Mouse (Mus musculus): ENCODE results near the gene Tac4. TPM values are rescaled to one million over a fixed set of nuclear protein-coding genes. Genes with fewer than 3 reads are reported as not detected.

Gene Tac4
- polyA plus RNA-seq, 1 experiment from 2014 or later: 0.20 TPM

DNA sequence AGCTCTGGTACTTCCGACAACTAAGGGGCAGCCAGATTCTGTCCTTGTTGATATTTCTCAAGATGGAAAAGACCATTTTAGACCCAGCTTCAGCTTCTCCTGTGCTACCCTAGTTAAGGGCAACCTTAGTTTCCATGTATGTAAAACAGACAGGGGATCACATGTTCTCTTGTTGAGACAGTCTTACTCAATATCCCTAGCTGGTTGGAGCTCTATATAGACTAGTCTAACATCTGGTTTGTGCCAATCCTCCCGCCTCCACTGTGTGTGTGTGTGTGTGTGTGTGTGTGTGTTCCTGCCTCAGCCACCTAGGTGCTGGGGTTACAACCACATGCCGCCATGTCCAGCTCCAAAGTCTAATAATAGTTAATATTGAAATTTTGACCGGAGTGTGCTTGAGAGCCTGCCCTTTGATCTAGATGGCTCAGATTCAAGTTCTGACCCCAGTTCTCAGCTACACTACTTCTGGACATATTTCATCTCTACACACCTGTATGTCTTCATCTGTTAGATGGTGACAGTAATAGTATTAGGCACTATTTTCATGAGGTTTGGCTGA is 3.2 kb downstream of the Tac4 start:
- no peaks in the 10 kb centered on the region for H3K27me3 ChIP-seq (replicated peaks)
- H3K4me3 ChIP-seq (replicated peaks): no peak overlapping the region
- no peak overlapping the region for H3K27ac ChIP-seq (replicated peaks)
- ATAC-seq (ENCODE audit: low FRiP score): no peak
- no peak overlapping the region for H3K4me2 ChIP-seq
- H3K36me3 ChIP-seq: peaks cover 1% of the 10 kb centered on the region; the same call in 1 of the 2 replicates
- WGBS: 77% methylated on average over 4 of the region's 4 CpGs
- no peak overlapping the region for H3K9ac ChIP-seq (replicated peaks)
- no peaks in the 10 kb centered on the region for H3K9me3 ChIP-seq (replicated peaks)
- H3K4me1 ChIP-seq: peaks cover 19% of the 10 kb centered on the region; the same call in 1 of the 2 replicates

DNA sequence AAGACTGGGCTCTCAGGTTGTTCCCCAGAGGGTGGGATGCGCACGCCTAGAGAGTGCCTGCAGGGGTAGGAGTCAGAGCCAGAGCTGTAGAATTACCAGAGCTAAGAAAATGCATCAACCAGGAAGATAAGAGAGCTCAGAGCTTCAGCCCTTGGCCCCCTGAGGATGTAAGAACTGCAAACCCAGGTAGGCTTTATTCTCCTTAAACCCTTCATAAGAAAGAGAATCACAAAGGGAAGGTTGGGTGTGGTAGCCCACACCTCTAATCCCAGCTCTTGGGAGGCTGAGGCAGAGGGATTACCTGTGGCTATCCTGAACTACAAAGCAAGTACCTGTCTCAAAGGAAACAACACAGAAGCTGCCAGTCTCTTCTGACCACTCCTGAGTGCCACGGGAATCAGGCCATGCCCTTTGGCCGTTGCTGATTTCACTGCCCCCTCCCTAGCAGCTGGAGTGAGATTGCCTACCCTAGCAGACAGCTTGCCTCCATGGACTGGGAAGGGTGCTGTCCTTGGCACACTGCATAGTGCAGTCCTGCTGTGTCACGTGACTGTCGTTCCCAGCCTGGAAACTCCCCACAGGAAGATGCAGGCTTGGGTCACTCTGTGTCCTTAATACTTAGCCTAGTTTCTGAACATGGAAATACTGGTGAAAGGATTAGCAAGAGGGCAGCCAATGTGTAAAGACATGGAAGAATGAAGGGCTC is 5.4 kb downstream of the Tac4 start:
- H3K9ac ChIP-seq (replicated peaks): no peak overlapping the region
- no peak overlapping the region for H3K4me3 ChIP-seq (replicated peaks)
- WGBS: 59% methylated on average over 6 of the region's 6 CpGs
- H3K36me3 ChIP-seq: peaks cover 19% of the 10 kb centered on the region
- no peak overlapping the region for H3K4me2 ChIP-seq
- H3K9me3 ChIP-seq (replicated peaks): no peaks in the 10 kb centered on the region
- H3K27ac ChIP-seq (replicated peaks): no peak overlapping the region
- H3K4me1 ChIP-seq: peaks cover 19% of the 10 kb centered on the region; the same call in 1 of the 2 replicates
- ATAC-seq (ENCODE audit: low FRiP score): no peak
- no peaks in the 10 kb centered on the region for H3K27me3 ChIP-seq (replicated peaks)

DNA sequence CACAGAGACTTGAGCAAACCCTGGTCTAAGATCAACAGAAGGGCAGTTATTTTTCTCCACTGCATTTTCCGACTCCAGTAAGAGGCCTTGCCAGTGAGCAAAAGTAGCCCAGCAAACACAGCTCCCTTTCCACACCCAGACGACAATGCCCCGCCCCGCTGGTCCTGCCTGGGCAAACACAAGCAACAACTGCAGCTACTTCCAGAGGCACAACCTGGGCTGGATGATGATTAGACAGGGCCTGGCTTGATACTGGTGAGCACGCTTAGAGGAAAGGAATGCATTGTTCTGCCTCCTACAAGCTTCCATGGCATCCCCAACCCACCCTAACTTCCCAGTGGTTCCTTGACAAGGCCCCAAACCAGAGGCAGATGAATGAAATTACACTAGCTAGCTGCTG is 12.3 kb downstream of the Tac4 start:
- Histone ChIP-seq H3K4me2 (no peak overlapping the region), H3K4me1 (0 out of 2 replicates have a peak, but pooled peaks cover 3% of the 10 kb centered on the region), H3K27me3 (replicated peaks) (no peaks in the 10 kb centered on the region), H3K36me3 (peaks cover 79% of the 10 kb centered on the region), H3K9me3 (replicated peaks) (no peaks in the 10 kb centered on the region), H3K27ac (replicated peaks) (no peak overlapping the region), H3K9ac (replicated peaks) (no peak overlapping the region), H3K4me3 (replicated peaks) (no peak overlapping the region)
- 88% methylated on average over 5 of the region's 5 CpGs for WGBS
- ATAC-seq (ENCODE audit: low FRiP score): no peak

DNA sequence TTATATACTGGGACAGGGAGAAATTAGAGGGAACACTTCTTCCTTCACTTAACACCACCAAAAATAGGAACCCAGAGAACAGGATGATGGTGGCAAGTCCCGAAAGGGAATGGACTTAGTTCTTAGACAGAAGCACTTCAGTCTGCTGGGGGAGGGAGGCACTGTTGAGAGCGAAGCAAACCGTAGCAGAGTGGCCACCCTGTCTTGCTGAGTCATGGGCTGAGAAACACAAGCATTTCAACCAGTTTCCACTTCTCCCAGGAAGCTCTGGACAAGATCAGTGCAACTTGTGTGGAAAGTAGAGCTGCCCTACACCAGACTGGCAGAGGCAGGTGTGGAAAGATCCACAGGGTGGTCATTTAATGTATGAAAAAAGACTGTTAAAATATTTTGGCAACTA is 13.3 kb downstream of the Tac4 start:
- Histone ChIP-seq H3K27me3 (replicated peaks) (no peaks in the 10 kb centered on the region), H3K9me3 (replicated peaks) (no peaks in the 10 kb centered on the region), H3K27ac (replicated peaks) (no peak overlapping the region), H3K9ac (replicated peaks) (no peak overlapping the region), H3K4me3 (replicated peaks) (no peak overlapping the region), H3K4me2 (no peak overlapping the region), H3K36me3 (peaks cover 86% of the 10 kb centered on the region), H3K4me1 (0 out of 2 replicates have a peak, but pooled peaks cover 3% of the 10 kb centered on the region)
- no peak for ATAC-seq (ENCODE audit: low FRiP score)
- 93% methylated on average over 3 of the region's 3 CpGs for WGBS

DNA sequence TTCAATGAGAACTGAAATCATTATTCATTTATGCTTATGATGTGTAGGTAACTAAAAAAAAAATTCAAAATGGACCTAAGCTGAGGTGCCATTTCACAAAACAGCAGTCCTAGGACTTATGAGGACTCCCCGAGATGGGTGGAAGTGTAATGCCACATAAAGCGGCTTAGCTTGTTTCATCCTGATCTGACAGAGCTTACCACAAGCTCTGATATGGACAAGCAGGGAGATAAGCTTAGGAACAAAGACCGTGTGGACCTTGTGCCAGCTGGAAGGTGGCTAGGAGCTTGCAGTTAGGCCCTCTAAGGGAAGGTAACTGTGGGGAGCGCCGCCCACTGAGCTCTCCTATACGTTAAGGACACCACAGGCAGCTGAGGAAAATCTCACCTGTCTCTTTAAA is 14.7 kb downstream of the Tac4 start:
- no peak overlapping the region for H3K4me3 ChIP-seq (replicated peaks)
- no peaks in the 10 kb centered on the region for H3K9me3 ChIP-seq (replicated peaks)
- WGBS: 96% methylated on average over 6 of the region's 6 CpGs
- H3K27ac ChIP-seq (replicated peaks): no peak overlapping the region
- peaks cover 89% of the 10 kb centered on the region for H3K36me3 ChIP-seq
- no peak for ATAC-seq (ENCODE audit: low FRiP score)
- no peaks in the 10 kb centered on the region for H3K27me3 ChIP-seq (replicated peaks)
- no peak overlapping the region for H3K4me2 ChIP-seq
- no peak overlapping the region for H3K9ac ChIP-seq (replicated peaks)
- H3K4me1 ChIP-seq: 0 out of 2 replicates have a peak, but pooled peaks cover 3% of the 10 kb centered on the region

DNA sequence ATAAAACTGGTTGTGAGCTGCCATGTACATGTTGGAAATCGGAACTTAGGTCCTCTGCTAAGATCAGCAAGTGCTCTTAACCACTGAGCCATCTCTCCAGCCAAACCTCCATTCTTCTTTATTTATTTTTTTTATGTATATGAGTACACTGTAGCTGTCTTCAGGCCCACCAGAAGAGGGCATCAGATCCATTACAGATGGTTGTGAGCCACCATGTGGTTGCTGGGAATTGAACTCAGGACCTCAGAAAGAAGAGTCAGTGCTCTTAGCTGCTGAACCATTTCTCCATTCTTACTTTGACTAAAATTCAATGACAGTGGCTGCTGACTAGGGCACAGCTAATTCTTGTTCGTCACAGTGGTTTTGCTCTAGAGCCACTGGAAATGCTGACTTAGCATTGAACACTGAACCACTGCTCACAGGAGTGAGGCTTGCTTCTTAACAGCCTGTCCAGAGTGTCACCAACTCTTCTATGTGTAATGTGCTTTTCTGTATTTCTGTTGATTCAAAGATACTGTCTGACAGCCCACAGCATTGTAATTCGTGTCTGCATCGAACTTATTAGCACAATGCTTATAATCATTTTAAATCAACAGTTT is 17.8 kb downstream of the Tac4 start:
- Histone ChIP-seq H3K4me3 (replicated peaks) (no peak overlapping the region), H3K4me2 (no peak overlapping the region), H3K9me3 (replicated peaks) (no peaks in the 10 kb centered on the region), H3K9ac (replicated peaks) (no peak overlapping the region), H3K36me3 (peaks cover 95% of the 10 kb centered on the region), H3K4me1 (no peaks in the 10 kb centered on the region), H3K27ac (replicated peaks) (no peak overlapping the region), H3K27me3 (replicated peaks) (no peaks in the 10 kb centered on the region)
- ATAC-seq (ENCODE audit: low FRiP score): no peak
- WGBS: 93% methylated on average over 4 of the region's 4 CpGs

DNA sequence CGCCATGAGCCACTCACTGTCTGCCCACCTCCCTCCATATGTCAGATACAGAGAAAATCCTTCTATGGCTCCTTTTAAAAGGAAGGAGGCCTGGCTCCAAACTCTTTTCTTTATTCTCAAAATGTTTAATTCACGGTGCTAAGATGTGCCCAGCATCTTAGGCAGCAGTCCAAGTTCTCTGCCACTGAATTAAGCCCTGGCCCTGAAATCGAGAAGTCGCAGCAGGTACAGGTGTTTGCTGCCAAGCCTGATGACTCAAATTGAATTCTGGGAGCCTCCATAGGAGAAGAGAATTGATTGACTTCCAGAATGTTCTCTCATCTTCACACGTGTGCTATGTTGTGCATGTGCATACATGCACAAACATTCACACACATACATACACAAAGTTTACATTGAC is 21.0 kb downstream of the Tac4 start:
- H3K36me3 ChIP-seq: peaks cover 90% of the 10 kb centered on the region
- no peaks in the 10 kb centered on the region for H3K27me3 ChIP-seq (replicated peaks)
- H3K9ac ChIP-seq (replicated peaks): no peak overlapping the region
- no peak overlapping the region for H3K4me3 ChIP-seq (replicated peaks)
- ATAC-seq (ENCODE audit: low FRiP score): no peak
- H3K4me1 ChIP-seq: no peaks in the 10 kb centered on the region
- H3K27ac ChIP-seq (replicated peaks): no peak overlapping the region
- H3K4me2 ChIP-seq: no peak overlapping the region
- H3K9me3 ChIP-seq (replicated peaks): no peaks in the 10 kb centered on the region
- 94% methylated on average over 5 of the region's 5 CpGs for WGBS

DNA sequence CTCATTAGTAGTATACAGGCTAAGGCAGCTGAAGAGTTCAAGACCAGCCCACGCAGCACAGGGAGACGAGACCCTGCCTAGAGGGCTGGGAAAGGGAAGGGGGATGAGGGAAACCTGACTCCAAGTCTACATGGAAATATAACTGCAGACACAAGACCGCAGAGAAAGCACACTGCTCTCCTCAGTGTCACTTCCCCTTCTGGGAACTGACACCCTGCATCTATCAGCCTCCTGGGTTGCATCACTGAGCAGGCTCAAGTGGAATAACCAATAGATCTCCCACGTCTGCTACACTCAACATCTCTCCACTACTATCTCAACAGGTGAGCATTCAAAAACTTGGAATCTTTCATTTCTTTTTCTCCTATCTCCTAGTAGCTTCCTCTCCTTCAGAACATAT is 30.7 kb downstream of the Tac4 start:
- Histone ChIP-seq H3K4me1 (no peaks in the 10 kb centered on the region), H3K27me3 (replicated peaks) (no peaks in the 10 kb centered on the region), H3K4me2 (no peak overlapping the region), H3K9ac (replicated peaks) (no peak overlapping the region), H3K9me3 (replicated peaks) (no peaks in the 10 kb centered on the region), H3K36me3 (peaks cover 67% of the 10 kb centered on the region), H3K27ac (replicated peaks) (no peak overlapping the region), H3K4me3 (replicated peaks) (no peak overlapping the region)
- 89% methylated on average over 4 of the region's 4 CpGs for WGBS
- no peak for ATAC-seq (ENCODE audit: low FRiP score)

DNA sequence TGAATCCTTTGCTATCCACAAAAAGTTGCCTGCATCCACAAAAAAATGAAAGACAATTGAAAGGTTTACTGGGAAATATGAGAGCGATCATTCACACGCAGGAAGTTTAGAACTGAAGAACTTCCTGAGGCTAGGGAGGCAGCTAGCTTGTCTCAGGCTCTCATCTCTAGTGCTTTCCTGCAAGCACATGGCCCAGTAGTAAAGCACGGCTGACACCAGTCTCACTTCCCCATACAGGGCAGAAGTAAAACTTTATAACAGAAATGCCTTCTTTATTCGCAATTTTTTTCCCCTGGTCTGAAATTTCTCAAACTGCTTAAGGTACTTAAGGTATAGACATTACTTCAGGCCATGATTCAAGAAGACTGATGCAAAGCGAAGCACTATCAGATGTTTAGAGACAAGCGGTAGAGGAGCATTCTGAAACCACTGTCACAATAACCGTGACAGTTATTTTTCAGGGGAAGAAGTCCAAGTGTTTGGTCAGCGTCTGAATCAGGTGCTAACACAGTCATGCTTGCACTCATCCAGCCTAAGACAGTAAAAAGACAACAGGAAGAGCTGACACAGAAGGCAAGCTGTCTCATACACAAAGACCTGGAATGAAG is 31.8 kb downstream of the Tac4 start:
- no peaks in the 10 kb centered on the region for H3K9me3 ChIP-seq (replicated peaks)
- WGBS: 90% methylated on average over 8 of the region's 8 CpGs
- no peak for ATAC-seq (ENCODE audit: low FRiP score)
- peaks cover 65% of the 10 kb centered on the region for H3K36me3 ChIP-seq
- H3K4me3 ChIP-seq (replicated peaks): no peak overlapping the region
- H3K4me1 ChIP-seq: no peaks in the 10 kb centered on the region
- no peak overlapping the region for H3K27ac ChIP-seq (replicated peaks)
- no peak overlapping the region for H3K9ac ChIP-seq (replicated peaks)
- H3K4me2 ChIP-seq: no peak overlapping the region
- no peaks in the 10 kb centered on the region for H3K27me3 ChIP-seq (replicated peaks)

DNA sequence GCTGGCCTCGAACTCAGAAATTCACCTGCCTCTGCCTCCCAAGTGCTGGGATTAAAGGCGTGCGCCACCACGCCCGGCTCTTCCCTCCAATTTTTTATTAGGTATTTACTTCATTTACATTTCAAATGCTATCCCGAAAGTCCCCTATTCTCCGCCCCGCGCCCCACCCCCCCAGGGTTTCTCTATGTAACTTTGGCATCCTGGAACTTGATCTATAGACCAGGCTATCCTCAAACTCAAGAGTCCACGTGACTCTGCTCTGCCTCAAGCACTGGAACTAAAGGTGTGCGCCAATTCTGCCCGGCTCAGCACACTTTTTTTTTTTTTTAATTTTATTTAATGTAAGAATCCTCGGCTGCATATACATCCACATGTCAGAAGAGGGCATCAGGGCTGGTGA is 34.4 kb downstream of the Tac4 start:
- no peak overlapping the region for H3K9ac ChIP-seq (replicated peaks)
- no peaks in the 10 kb centered on the region for H3K9me3 ChIP-seq (replicated peaks)
- no peak for ATAC-seq (ENCODE audit: low FRiP score)
- no peak overlapping the region for H3K27ac ChIP-seq (replicated peaks)
- WGBS: 89% methylated on average over 13 of the region's 13 CpGs
- H3K4me3 ChIP-seq (replicated peaks): no peak overlapping the region
- peaks cover 65% of the 10 kb centered on the region for H3K36me3 ChIP-seq
- no peaks in the 10 kb centered on the region for H3K4me1 ChIP-seq
- H3K27me3 ChIP-seq (replicated peaks): no peaks in the 10 kb centered on the region
- no peak overlapping the region for H3K4me2 ChIP-seq

DNA sequence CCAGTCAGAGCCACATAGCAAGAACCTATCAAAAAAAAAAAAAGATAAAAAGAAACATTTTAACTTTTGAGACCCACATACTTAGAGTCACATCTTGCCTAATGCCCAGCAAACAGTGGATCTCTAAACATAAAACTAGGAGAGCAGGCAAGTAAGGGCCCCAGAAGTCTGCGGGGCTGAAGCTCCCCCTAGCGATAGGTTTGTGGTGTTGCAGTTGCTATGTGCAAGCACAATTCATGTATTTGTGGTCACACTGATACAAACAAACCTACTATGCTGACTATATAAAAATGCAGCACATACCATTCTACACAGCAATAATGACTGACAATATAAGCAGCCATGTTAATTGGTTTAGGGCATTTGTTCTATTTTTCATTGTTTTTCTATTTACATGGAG is 36.8 kb downstream of the Tac4 start:
- Histone ChIP-seq H3K9ac (replicated peaks) (no peak overlapping the region), H3K4me3 (replicated peaks) (no peak overlapping the region), H3K27ac (replicated peaks) (no peak overlapping the region), H3K27me3 (replicated peaks) (no peaks in the 10 kb centered on the region), H3K36me3 (peaks cover 63% of the 10 kb centered on the region), H3K4me2 (no peak overlapping the region), H3K9me3 (replicated peaks) (no peaks in the 10 kb centered on the region), H3K4me1 (no peaks in the 10 kb centered on the region)
- no peak for ATAC-seq (ENCODE audit: low FRiP score)
- 23% methylated on average over 2 of the region's 2 CpGs for WGBS

DNA sequence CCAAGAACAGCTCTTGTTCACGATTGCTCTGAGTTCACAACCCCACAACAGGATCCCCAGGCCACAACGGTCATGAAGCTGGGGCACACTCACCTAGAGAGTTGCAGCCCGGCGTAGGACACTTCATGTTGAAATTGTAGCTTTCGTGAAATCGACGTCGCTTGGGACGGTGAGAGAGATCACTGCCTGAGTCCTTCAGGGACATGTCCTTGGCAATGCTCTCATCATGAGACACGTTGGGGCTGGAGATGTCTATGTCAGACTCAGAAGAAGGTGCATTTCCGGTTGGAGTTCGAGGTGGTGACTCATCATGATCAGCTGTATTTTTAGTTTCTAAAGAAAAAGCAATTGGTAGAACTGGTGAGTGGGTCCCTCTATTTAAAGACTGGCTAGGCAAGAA is 38.6 kb downstream of the Tac4 start:
- 96% methylated on average over 12 of the region's 12 CpGs for WGBS
- no peaks in the 10 kb centered on the region for H3K9me3 ChIP-seq (replicated peaks)
- ATAC-seq (ENCODE audit: low FRiP score): no peak

More for the DNA sequence above, 38.6 kb downstream of the Tac4 start:
- H3K4me2 ChIP-seq: no peak overlapping the region
- no peaks in the 10 kb centered on the region for H3K4me1 ChIP-seq
- no peak overlapping the region for H3K27ac ChIP-seq (replicated peaks)
- H3K36me3 ChIP-seq: peaks cover 48% of the 10 kb centered on the region
- H3K9ac ChIP-seq (replicated peaks): no peak overlapping the region
- H3K4me3 ChIP-seq (replicated peaks): no peak overlapping the region
- H3K27me3 ChIP-seq (replicated peaks): no peaks in the 10 kb centered on the region

All from neural tube, embryonic 15.5 days (tissue).